ENCODE assay signal across 8 mouse cellular contexts in genomic region chr1:91251148-91251650, GRCm38 (mm10). TPM values are rescaled to one million over a fixed set of nuclear protein-coding genes. Genes with fewer than 3 reads are reported as not detected.
DNase-seq lines count a peak whose midpoint lies in the region; ATAC-seq and TF ChIP-seq lines count a peak whose summit lies in the region.

No protein-coding gene starts in this region.

- no peaks in the 10 kb centered on the region for H3K27me3 ChIP-seq in MEL (ENCODE audit: control insufficient read depth in 1 of 2, insufficient read depth in 2 of 2, low read length in 2 of 2)
- no peaks in the 10 kb centered on the region for H3K27me3 ChIP-seq in limb, embryonic 13.5 days
- H3K27me3 ChIP-seq in neural tube, embryonic 12.5 days (replicated peaks) = no peaks in the 10 kb centered on the region

- no peak for TF ChIP-seq RAD21 in MEL (IDR thresholded peaks at IDR 0.05; ENCODE audit: low read depth, low read length)

- peak overlapping the region; percentile 94 for H3K9ac ChIP-seq in MEL (ENCODE audit: control insufficient read depth, low read depth, low read length, poor library complexity, severe bottlenecking)
- peak overlapping the region; percentile 98 for H3K9ac ChIP-seq in limb, embryonic 13.5 days
- peak overlapping the region; percentile 98 for H3K9ac ChIP-seq in neural tube, embryonic 12.5 days

- DNase-seq in heart, adult 11 months = peak; percentile 87
- no peak for DNase-seq in heart, postnatal 4 days
- DNase-seq in MEL (ENCODE audit: low read depth, low spot score) = peak; percentile 63
- no peak for DNase-seq in embryo, embryonic 9.5 days (ENCODE audit: extremely low spot score)
- DNase-seq in right cerebral cortex, postnatal 10 days (ENCODE audit: low spot score in 2 of 2) = no peak

- peak; percentile 22 for ATAC-seq in granulocyte monocyte progenitor cell, adult 5-6 weeks (replicated peaks; ENCODE audit: poor library complexity, severe bottlenecking)
- ATAC-seq in limb, embryonic 13.5 days (ENCODE audit: low FRiP score, low read depth) = no peak
- ATAC-seq in neural tube, embryonic 12.5 days (ENCODE audit: low FRiP score, low read depth) = no peak

- TF ChIP-seq POLR2A in MEL (IDR thresholded peaks at IDR 0.05; ENCODE audit: control insufficient read depth in 1 of 2, insufficient read depth in 1 of 2, low read depth in 1 of 2, low read length in 2 of 2, poor library complexity in 1 of 2) = no peak

- WGBS in limb, embryonic 13.5 days = 54% methylated on average over 5 of the region's 5 CpGs
- 51% methylated on average over 5 of the region's 5 CpGs for WGBS in neural tube, embryonic 12.5 days

- H3K4me2 ChIP-seq in limb, embryonic 13.5 days (replicated peaks) = peak overlapping the region; percentile 84
- peak overlapping the region; percentile 91 for H3K4me2 ChIP-seq in neural tube, embryonic 12.5 days (replicated peaks)

- peaks cover 2 to 15% of the 10 kb centered on the region in 2 experiments; a peak in 3 of 4 replicates for H3K36me3 ChIP-seq in MEL (ENCODE audit: control insufficient read depth in 1 of 2, insufficient read depth in 2 of 2, low read length in 2 of 2)
- H3K36me3 ChIP-seq in limb, embryonic 13.5 days = peaks cover 7% of the 10 kb centered on the region; the same call in 1 of the 2 replicates
- no peaks in the 10 kb centered on the region for H3K36me3 ChIP-seq in neural tube, embryonic 12.5 days

- no peak overlapping the region for H3K27ac ChIP-seq in MEL (ENCODE audit: control insufficient read depth, low read depth, low read length)
- no peak overlapping the region; the same call in 1 of the 2 replicates for H3K27ac ChIP-seq in limb, embryonic 13.5 days
- no peak overlapping the region for H3K27ac ChIP-seq in neural tube, embryonic 12.5 days

- no peak for TF ChIP-seq CTCF in MEL (IDR thresholded peaks at IDR 0.05 in 2 of 3, conservative IDR thresholded peaks at IDR 0.05 in 1 of 3; ENCODE audit: control insufficient read depth in 1 of 3, insufficient read depth in 1 of 3, low read depth in 2 of 3, low read length in 3 of 3, poor library complexity in 1 of 3, severe bottlenecking in 1 of 3)

- TF ChIP-seq EP300 in MEL (IDR thresholded peaks at IDR 0.05; ENCODE audit: low read depth in 1 of 2, low read length in 2 of 2) = no peak

- H3K4me3 ChIP-seq in MEL (ENCODE audit: control insufficient read depth in 1 of 2, insufficient read depth in 1 of 2, low read depth in 2 of 2, low read length in 2 of 2) = peak overlapping the region; percentile 79 to 83
- peak overlapping the region; percentile 99 for H3K4me3 ChIP-seq in limb, embryonic 13.5 days
- H3K4me3 ChIP-seq in neural tube, embryonic 12.5 days = peak overlapping the region; percentile 99

- H3K9me3 ChIP-seq in MEL (replicated peaks; ENCODE audit: insufficient read depth, low read length) = no peaks in the 10 kb centered on the region
- H3K9me3 ChIP-seq in limb, embryonic 13.5 days = no peaks in the 10 kb centered on the region
- no peaks in the 10 kb centered on the region for H3K9me3 ChIP-seq in neural tube, embryonic 12.5 days

- peaks cover 10 to 18% of the 10 kb centered on the region in 2 experiments for H3K4me1 ChIP-seq in MEL (ENCODE audit: control insufficient read depth in 1 of 2, insufficient read depth in 2 of 2, low read length in 2 of 2)
- peaks cover 28% of the 10 kb centered on the region for H3K4me1 ChIP-seq in limb, embryonic 13.5 days
- H3K4me1 ChIP-seq in neural tube, embryonic 12.5 days = peaks cover 26% of the 10 kb centered on the region

- H3K79me2 ChIP-seq in MEL (ENCODE audit: control insufficient read depth, insufficient read depth, low read length, poor library complexity) = peaks cover 45% of the 10 kb centered on the region

TF ChIP-seq in MEL, 35 proteins besides CTCF, POLR2A, EP300 and RAD21:
- TF ChIP-seq MXI1 (IDR thresholded peaks at IDR 0.05; ENCODE audit: low read depth, low read length) (peak; percentile 19; the same call in 1 of the 2 replicates), NRF1 (IDR thresholded peaks at IDR 0.05; ENCODE audit: insufficient read depth, low read depth, low read length, poor library complexity, severe bottlenecking) (no peak)

RNA-seq across cellular contexts. Expression of gene Ube2f, which starts 1.1 kb away (rescaled TPM):
- total RNA-seq in heart, postnatal 4 days (2021) = 10 to 100 TPM; 49.3 to 55.0 TPM
- total RNA-seq in MEL (2012; rRNA removed) = 50.0 and 57.4 TPM in 2 replicates
- 10 to 100 TPM in 1 of 2 experiments, not detected in 1; 71.3 TPM for polyA plus RNA-seq in MEL (2012; ENCODE audit: insufficient read depth in 1 of 2, insufficient read length in 2 of 2, low read depth in 1 of 2, low replicate concordance in 2 of 2, missing spikeins in 1 of 2)
- 80.4 and 94.7 TPM in 2 replicates for total RNA-seq in granulocyte monocyte progenitor cell, adult 5-6 weeks (2014; fragmentation: Nextera tagmentation)
- total RNA-seq in granulocyte monocyte progenitor cell, adult 5-6 weeks (2017) = 40.4 and 50.5 TPM in 2 replicates
- polyA plus RNA-seq in limb, embryonic 13.5 days (2015; fragmentation: Nextera tagmentation; extraction: Ambion mirVana) = 62.7 and 68.1 TPM in 2 replicates
- polyA plus RNA-seq in neural tube, embryonic 12.5 days (2016; fragmentation: Nextera tagmentation; extraction: Ambion mirVana) = 71.4 and 71.8 TPM in 2 replicates

RNA-seq across cellular contexts. Expression of gene Scly, which starts 46.9 kb away (rescaled TPM):
- total RNA-seq in heart, postnatal 4 days (2021) = 10 to 100 TPM; 14.4 to 17.5 TPM
- total RNA-seq in MEL (2012; rRNA removed) = 19.3 and 23.1 TPM in 2 replicates
- polyA plus RNA-seq in MEL (2012; ENCODE audit: insufficient read depth in 1 of 2, insufficient read length in 2 of 2, low read depth in 1 of 2, low replicate concordance in 2 of 2, missing spikeins in 1 of 2) = 10 to 100 TPM in 1 of 2 experiments, not detected in 1; 48.8 TPM
- 31.6 and 39.5 TPM in 2 replicates for total RNA-seq in granulocyte monocyte progenitor cell, adult 5-6 weeks (2014; fragmentation: Nextera tagmentation)
- total RNA-seq in granulocyte monocyte progenitor cell, adult 5-6 weeks (2017) = 20.9 and 21.8 TPM in 2 replicates
- 11.9 and 14.0 TPM in 2 replicates for polyA plus RNA-seq in limb, embryonic 13.5 days (2015; fragmentation: Nextera tagmentation; extraction: Ambion mirVana)
- polyA plus RNA-seq in neural tube, embryonic 12.5 days (2016; fragmentation: Nextera tagmentation; extraction: Ambion mirVana) = 12.8 and 16.1 TPM in 2 replicates

Comparison
In these comparisons a context has a peak if more than half of its experiments do, and no peak if none do; other contexts are left out.
1. DNase-seq: peak in heart, adult 11 months (single experiment) and MEL (single experiment); none in heart, postnatal 4 days (single experiment), embryo, embryonic 9.5 days (single experiment) and right cerebral cortex, postnatal 10 days (0 of 2).
2. Peak in every context shown above with its lines, with median percentiles within 50 percentile points of each other: H3K4me3 ChIP-seq and H3K9ac ChIP-seq.